Mouse (Mus musculus) testis, postnatal 14 days (tissue): ENCODE measurements at regions not wholly inside any gene's neighbourhood (a gene's known extent, or its start where the extent isn't known, plus 50 kb on each side); places are given as distances from the start of the nearest gene placed in this dataset.
"Not testable (repeated sequence)": the region's sequence is repeated elsewhere in the genome, so short reads cannot be mapped to it uniquely, and the experiment has no call there.

Source experiments
- DNase-seq: peaks from one replicate; pipeline ENCODE4 v3.0.0; 2021; ENCODE audit warnings: low spot score

DNA sequence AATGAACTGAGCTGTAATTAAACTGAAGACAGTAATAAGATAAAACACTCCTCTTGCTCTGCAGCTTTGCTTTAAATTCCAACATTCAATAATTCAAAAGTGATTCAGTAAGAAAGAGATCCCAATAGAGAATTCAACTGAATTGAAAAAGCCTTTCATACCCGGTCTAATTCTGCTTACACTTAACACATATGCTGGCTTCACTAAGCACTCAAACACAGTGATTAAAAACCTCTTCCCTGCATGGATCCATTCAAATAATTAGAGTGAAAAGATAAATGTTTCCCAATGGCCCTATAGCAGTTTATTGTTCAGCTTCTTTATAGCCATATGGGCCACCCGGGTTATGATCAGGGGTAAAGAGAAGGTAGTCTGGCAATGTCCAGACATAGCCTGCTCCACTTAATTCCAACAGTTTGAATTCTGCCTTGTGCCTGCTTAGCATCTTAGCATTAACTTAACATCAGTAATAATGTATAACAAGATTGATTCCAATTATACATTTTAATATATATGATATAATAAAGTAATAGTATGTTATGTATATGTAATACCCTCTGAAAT, 659.9 kb upstream of the Kcnd2 start:
- DNase-seq = no peak

DNA sequence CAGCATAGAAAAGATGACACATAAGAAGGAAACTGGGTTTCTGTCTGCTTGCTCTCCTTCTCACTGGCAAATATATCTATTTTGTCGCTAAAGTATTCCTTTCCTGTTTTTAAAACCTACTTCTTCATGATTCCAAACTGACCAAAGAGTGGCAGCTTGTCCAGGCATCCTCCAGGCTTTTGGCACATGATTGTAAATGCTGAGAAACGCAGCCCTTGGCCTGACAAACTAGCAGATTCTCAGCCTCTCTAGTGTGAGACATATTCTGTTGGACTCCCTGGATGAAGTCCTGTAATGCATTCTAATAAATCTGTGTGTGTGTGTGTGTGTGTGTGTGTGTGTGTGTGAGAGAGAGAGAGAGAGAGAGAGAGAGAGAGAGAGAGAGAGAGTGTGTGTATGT, 642.7 kb upstream of the Kcnd2 start:
- DNase-seq = no peak

DNA sequence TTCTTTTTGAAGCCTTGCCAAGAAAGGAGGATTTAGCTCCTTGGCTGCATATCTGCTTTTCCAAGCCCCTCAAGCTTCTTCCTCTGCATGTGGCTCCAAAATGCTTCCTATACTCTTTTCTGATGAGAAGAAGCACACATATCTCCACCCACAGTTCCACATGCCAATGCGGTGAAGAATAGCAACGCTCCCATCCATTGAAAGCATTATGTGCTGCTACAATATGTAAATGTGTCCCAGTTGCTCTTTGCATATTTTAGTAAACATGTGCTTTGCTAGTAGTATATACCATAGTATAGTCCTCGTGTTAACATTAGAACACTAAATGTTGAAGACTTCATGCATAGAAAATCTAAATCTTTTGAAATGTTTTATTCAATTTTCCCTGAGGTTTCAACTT, 640.6 kb upstream of the Kcnd2 start:
- DNase-seq = no peak

DNA sequence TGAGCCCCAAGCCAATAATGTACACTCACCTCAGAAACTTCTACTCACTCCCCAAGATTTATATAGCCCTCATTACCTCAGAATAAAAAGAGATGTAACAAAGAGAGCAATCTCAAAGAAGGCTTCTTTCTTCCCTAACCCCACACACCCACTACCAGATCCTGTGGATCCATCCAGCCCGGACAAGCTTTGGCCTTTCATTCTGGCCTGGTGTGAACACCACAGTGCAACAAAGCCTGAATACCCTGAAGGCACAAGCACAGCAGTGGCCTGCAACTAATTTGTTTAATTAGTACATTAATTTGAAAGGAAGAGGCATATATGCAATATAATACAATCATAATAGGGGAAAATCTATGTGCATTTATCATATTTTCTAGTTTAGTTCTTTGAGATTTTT, 616.5 kb upstream of the Kcnd2 start:
- no peak for DNase-seq

DNA sequence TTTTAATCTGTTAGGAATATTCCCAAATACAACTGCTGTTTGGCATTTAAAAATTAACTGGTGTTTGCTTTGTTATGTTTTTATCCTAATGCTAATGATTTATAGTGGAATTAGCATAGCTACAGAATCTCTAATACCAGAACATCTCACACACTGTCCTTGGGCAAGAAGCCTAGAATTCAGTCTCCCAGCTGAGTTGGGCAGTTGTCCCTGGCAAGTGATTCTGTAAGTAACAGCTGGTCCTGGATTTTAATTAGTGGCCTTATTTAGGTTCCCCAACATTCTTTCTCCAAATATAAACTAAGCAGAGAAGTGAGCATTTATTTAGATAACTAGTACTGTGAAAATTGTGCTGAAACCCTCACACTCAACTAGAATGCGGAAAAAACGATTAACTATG, 611.1 kb upstream of the Kcnd2 start:
- peak; percentile 23 for DNase-seq

DNA sequence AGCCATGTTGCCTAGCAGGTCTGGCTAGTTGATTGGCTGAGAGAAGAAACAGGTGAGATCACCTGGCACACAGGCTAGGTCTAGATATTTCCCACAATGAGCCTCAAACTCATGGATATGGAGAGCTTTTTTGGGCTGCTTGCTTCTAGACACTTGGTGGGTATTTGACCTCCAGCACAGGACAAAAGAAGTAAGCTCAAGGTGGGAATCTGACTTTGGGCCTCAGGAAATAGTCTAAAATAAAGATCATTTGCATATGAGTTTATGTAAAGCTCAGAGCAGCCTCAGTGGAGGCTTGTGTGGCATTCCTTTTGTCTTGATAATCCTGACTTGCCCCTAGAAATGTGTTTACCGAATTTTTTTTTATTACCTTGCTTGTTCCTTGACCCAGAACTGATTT, 594.8 kb upstream of the Kcnd2 start:
- DNase-seq = no peak

DNA sequence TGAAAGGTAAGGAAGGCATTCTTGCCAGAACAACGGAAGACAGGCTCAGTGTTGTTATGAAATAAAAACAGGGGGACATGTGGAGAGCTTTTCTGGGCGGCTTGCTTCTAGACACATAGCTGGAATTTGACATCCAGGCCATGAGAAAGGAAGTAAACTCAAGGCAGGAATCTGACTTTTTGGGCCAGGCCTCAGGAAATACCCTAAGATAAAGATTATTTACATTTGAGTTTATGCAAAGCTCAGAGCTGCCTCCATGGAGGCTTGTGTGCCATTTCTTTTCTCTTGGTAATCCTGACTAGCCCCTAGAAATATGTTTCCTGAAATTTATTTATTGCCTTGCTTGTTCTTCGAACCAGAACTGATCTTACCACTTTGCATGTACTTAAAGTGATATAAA, 588.9 kb upstream of the Kcnd2 start:
- DNase-seq = no peak

DNA sequence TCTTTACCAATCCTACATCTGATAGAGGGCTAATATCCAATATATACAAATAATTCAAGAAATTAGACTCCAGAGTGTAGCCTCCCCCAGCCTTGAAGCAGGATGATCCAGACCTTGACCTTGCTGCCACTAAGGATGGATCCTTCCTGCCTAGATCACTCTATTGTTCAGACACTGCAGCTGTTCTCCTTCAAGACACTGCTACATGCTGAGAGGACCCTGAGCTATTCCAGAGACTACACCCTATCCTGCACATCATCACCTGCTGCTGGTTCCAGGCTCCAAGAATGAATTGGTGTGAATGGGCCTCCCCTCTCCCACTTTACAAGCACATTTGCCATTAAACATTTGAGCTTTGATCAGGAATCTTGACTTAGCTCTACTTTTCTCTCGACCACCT, 588.2 kb upstream of the Kcnd2 start:
- no peak for DNase-seq

DNA sequence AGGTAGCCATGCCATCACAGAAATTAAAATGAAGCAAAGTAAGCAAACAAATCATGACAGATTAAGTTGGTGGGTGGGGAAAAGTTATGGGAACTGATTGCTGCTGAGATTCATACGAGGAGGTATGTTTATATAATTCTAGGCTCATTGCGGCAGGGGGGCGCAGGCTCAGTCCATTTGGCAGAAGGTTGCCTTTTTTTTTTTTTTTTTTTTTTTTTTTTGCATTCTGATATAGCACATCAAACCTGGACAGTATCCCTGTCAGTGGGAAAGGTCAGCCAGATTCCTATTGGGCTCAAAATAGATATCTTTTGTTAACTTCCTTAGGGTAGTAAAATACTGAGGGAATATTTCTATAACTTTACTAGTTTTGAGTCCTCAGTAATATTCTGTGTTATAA, 575.0 kb upstream of the Kcnd2 start:
- no peak for DNase-seq

DNA sequence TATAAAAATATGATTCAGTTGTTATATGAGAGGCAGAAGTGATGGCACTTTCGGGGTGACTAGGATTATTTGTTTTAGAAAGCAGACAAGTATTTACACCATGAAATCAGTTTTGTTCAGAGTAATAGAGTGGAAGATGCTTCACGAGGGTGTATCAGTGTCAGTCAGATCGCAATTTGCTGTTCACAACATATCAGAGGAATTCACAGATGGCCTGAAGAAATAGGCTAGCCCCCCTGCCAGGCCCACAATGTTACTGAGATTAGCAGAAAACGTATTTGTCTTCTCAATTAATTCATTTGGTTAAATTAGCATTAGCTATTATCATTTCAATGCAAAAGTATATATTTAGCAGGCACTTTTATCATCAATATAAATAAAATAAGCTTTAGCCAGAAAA, 573.9 kb upstream of the Kcnd2 start:
- DNase-seq = no peak

DNA sequence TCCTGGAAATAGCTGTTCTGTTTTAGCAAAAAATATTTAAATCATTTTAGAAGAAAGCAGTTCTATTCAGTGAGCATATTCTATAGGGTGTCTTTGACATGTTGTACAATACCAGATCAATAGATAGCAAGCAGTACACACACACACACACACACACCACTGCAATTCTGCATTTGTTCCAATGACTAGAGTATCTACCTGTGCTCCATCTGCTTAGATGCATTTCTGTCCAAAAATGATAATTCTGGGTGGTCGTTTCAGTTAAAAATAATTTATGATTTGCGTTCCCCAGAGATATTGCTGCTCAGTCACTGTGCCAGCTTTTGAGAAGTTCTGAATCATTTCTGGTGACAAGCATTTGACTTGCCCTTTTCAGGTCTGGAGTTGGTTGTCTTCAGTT, 573.5 kb upstream of the Kcnd2 start:
- DNase-seq = no peak

DNA sequence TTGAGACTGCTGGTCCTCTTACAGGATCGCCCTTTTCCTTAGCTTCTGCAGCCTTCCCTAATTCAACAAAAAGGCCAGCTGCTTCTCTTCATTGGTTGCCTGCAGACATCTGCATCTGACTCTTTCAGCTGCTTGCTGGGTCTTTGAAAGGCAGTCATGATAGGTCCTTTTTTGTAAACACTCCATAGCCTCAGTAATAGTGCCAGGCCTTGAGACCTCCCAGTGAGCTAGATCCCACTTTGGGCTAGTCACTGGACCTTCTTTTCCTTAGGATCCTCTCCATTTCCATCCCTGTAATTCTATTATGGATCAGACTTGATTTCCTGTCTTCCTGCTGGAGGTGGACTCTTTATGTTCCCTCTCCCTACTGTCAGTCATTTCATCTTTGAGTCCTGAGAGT, 558.3 kb upstream of the Kcnd2 start:
- DNase-seq = no peak

DNA sequence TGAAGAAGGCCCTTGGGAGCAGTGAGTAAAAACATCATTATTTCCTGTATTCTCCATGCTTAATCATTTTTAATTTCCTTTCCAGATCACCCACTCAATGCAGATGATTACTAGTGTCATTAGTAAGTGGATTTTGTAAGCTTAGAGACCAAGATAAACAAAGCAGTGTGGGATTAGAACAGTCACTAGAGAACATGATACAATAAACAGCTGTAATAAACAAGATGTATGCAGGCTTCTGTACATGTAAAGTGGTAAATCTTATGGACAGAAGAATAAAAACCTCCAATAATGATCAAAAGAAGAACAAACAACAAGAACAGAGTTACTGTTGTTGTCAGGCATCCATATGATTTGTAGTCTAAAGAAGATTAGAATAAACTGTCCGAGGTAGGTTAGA, 542.1 kb upstream of the Kcnd2 start:
- DNase-seq = no peak

DNA sequence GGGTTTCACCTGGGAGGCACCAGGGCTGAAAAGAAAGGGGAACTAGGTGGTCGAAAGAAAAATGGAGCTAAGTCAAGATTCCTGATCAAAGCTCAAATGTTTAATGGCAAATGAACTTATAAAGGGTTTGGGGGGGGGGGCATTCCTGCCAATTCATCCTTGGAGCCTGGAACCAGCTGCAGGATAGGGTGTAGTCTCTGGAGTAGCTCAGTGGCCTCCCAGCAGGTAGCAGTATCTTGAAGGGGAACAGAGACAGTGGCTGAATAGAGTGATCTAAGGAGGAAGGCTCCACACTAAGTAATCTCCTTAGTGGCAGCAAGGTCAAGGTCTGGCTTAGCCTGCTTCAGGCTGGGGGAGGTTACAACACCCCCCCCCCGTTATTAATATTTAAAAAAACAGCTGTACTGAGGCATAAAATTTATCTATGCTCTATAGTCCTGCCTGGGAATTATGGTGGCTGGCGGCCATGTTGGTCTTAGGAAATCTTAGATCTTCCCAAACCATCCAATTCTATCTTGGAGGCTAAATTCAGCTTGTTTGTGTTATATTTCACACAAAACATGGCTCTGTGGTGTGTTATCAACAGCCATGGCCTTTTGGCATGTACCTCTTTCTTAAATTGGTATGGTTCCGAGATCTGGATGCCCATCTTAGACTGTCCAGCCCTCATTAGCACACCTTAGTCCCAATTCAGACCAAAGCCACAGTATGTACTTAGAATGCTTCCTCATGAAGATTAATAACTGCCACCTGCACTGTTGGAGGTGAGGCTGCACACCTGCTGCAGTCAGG, 528.7 kb upstream of the Kcnd2 start:
- not testable (repeated sequence) for DNase-seq

DNA sequence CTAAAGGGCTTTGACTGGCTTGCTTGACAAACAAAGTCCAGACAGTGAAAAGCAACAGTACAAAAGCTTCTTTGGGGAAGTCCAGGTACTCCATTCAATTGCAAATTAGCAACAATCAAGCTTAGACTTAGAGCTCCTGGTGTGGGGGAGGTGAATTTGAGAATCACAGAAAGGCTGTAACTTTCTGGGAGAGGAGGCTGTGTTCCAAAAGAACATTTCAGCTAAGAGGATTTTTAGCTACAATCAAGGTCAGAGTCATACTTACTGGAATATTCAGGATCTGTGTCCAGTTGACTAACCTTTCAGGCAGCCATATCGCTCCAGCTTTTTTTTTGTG, 528.1 kb upstream of the Kcnd2 start:
- peak; percentile 61 for DNase-seq

DNA sequence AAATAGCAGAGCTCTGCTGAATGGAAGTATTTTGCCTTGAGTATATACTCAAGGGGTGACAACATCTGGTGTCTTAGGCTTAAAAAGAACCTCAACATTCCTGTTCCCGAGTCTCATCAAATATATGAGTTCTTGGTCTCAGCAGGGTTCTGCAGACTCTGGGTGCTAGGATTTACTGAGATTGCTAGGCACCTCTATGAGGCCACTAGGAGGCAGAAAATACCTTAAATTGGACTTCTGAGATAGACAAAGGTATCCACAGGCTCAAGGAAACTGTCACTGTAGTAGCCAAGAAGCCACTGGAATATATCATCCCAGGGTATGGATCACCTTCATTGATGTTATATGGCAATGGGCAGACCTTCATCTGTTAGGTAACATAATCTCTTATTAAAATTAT, 489.4 kb upstream of the Kcnd2 start:
- DNase-seq = no peak

DNA sequence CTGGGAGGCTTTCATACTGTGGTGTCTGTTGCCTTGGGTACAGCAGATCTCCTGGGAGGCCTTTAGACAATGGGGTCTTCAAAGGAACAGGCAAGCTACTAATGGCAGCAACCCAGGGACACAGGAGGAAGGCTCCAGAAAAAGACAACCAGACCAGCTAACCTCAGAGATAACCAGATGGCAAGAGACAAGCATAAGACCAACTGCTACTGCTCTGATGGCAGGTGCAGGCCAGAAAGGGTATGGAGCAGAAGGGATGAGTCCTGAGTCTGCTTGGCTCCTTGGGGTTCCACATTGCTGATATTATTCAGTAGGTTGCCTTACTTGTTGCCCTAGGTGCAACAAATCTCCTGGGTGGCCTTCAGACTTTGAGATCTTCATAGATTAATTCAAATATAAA, 476.2 kb upstream of the Kcnd2 start:
- DNase-seq = no peak

DNA sequence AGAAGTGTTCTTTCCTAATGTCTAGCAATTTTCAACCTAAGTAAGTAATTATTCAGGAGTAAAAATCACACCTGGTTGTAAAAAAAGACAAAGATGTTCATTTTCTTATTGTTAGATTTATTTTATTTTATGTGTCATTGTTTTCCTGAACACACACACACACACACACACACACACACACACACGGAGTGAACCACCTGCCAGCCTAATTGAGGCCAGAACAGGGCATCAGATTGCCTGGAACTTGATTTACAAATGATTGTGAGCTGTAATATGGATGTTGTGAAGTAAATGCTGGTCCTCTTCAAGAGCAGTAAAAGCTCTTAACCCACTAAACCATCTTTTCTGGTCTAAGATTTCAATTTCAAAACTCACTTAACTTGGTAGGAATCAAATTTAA, 474.9 kb upstream of the Kcnd2 start:
- no peak for DNase-seq

DNA sequence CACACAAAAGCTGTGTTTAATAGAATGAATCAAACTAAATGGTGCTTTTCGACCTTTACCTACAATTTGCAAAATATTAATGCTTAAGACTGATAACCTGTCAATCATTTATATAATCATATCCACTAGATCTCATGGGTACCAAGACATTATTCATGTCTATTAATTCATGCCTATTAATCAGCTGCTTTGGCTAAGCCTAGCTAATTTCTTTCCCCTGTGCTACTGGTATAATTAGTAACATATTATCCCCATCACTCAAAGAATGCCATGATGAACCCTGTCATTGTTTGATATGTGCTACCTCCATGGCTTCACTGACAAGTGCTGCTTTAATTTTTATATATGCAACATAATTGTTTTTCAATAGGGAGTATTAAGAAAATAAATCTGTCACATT, 474.1 kb upstream of the Kcnd2 start:
- DNase-seq = no peak

DNA sequence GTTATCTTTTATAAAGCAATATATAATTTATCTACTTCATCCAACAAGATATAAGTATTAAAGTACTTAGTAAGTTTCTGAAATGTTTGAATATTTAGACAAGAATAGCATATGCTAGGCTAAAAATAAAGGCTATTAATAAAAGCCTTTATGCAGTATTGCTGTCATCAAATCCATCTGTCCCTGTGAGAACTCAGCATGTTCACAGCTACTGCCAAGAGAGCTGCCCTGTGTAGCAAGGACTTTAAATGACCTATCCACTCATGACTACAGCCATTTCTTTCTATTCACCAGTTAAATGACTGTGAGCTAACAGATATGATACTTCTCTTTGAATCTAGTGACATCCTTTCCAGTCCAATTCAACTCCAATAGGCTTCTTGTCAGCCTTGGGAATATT, 458.1 kb upstream of the Kcnd2 start:
- no peak for DNase-seq

DNA sequence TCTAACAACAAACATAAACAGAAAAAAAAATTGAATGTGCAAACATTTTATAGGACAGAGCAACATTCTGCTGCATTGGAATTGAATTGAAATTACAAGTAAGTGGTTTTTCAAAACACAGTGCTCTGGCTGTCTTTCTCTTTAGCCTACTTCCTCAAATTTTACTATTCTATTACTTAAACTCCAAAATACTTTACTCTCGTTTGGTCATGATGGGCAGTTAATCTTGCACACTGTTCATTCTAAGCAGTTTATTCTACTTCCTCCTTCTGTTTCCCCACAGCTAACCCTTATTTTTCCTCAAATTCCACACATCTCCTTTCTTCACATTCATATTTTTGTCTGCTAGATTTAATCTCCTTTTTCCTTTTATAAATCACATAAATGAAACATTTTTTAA, 454.0 kb upstream of the Kcnd2 start:
- no peak for DNase-seq

DNA sequence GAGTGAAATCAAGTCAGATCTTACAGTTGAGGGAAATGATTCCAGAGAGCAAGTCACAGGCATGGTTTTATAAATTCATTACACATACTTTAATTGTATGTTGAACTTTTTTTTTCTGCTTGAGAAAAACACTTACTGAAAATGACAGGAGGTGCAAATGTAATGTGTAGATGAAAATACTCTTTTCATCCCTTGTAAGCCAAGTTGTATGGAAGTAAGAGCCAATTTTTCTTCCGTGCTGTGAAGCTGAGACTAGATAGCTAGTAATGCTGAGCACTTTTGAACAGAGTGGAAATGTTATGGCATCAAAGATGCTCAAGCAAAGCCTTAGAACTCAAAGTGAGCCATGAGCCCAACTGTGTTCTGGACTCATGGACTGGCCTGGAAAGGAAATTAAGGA, 439.4 kb upstream of the Kcnd2 start:
- no peak for DNase-seq
